Mouse (Mus musculus): ENCODE measurements around the gene Npnt. TPM values are rescaled to one million over a fixed set of nuclear protein-coding genes. Genes with fewer than 3 reads are reported as not detected.

Gene Npnt
- 17.1 and 17.3 TPM in 2 replicates for polyA plus RNA-seq (2012; rRNA removed)

GRCm38 (mm10) chr3:132949791-132950528 lies at the start of gene Npnt:
Gene Npnt, minus strand, starts transcription at chr3:132950291.

Other genes starting within 250 kb of the Npnt start
- 12.2 and 12.8 TPM in 2 replicates for gene Ints12, start 141.5 kb upstream of the Npnt start, polyA plus RNA-seq (2012; rRNA removed)
- 7.5 and 9.3 TPM in 2 replicates for gene Gstcd, start 141.7 kb upstream of the Npnt start, polyA plus RNA-seq (2012; rRNA removed)

All from central nervous system, embryonic 18 days (tissue).